Mouse (Mus musculus) ovary, postnatal 14 days (tissue): ENCODE results near the gene Olfr1048.
"Not testable (repeated sequence)": the region's sequence is repeated elsewhere in the genome, so short reads cannot be mapped to it uniquely, and the experiment has no call there.

Experiments used
- DNase-seq: peaks from one replicate; pipeline ENCODE4 v3.0.0; 2022; ENCODE audit warnings: low spot score

Gene Olfr1048

GRCm38 (mm10) chr2:86240189-86240588 is at the start of gene Olfr1048:
TSS of gene Olfr1048 (minus strand) at chr2:86240289.
- no peak for DNase-seq

- not testable (repeated sequence) for DNase-seq
Measured at GRCm38 (mm10) chr2:86278988-86279387, 38.9 kb upstream of the Olfr1048 start, which contains the start of gene Olfr1051. TSS of gene Olfr1051 (minus strand) at chr2:86279088.

- DNase-seq: not testable (repeated sequence)
Measured at GRCm38 (mm10) chr2:86258228-86258627, 18.1 kb upstream of the Olfr1048 start, which contains the start of gene Olfr1049. TSS of gene Olfr1049 (minus strand) at chr2:86258328.

GRCm38 (mm10) chr2:86231301-86231700 is 8.8 kb downstream of the Olfr1048 start, which contains the start of gene Olfr1047:
TSS of gene Olfr1047 (minus strand) at chr2:86231401.
- DNase-seq: no peak

GRCm38 (mm10) chr2:86219214-86219613 is 20.9 kb downstream of the Olfr1048 start, which contains the start of gene Olfr1046:
TSS of gene Olfr1046 (minus strand) at chr2:86219314.
- no peak for DNase-seq

- no peak for DNase-seq
Measured at GRCm38 (mm10) chr2:86202909-86203308, 37.2 kb downstream of the Olfr1048 start, which contains the start of gene Olfr1045. TSS of gene Olfr1045 (minus strand) at chr2:86203009.

DNA sequence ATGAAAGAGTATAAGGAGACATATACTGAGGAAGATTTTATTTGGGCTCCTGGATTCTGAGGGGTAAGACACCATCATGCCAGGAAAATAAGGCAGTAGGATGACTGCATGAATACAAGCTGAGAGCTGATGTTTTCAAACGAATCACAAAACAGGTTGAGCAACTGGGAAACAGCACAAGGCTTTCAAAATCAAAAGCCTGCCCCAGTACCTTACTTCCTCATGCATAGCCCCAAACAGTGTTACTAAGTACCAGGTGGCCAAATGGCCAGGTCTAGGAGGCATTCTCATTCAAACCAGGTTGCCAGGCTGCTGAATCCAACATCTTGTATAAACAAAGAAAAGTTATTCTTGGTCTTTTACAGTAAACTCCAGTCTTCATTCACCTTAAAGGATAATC is 44.2 kb downstream of the Olfr1048 start:
- DNase-seq: no peak

GRCm38 (mm10) chr2:86185583-86185982 is 54.5 kb downstream of the Olfr1048 start, which contains the start of gene Olfr52:
TSS of gene Olfr52 (minus strand) at chr2:86185683.
- DNase-seq: no peak
